In the genomic region with DNA sequence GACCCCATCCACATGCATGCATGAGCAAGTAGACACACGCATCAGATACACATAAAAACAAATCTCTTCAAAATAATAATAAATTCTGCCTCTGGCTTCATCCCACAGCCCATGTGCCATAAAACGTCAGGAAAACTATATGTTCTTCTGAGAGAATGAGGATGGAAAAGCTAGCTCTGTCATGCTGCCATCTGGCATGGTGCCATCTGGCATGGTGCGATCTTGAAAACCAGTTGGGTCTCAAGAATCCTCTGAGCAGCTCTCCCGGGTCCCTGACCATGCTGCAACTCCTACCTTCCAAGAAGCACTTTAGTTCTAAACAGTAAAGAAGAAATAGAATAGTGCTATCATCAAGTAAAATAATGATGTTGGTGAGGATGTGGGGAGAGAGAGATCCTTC, we compare ENCODE assay signal across 15 mouse cellular contexts.
DNase-seq lines count a peak whose midpoint lies in the region; ATAC-seq lines count a peak whose summit lies in the region.
"Had no signal": no experiment of that assay in that cellular context is flagged by ENCODE, and none has a peak within 500 bp of the region (broad histone marks: within the 10 kb centered on the region; RNA-seq: fewer than 3 reads in every experiment).

No protein-coding gene starts in this region.

- ATAC-seq in forebrain, embryonic 14.5 days, result no peak
- ATAC-seq in forebrain, embryonic 15.5 days (replicated peaks), result no peak
- ATAC-seq: forebrain, embryonic 13.5 days; intestine, embryonic 15.5 days had no signal

- H3K4me3 ChIP-seq in forebrain, embryonic 14.5 days (ENCODE audit: low read depth, low read length), result no peak overlapping the region
- no peak overlapping the region for H3K4me3 ChIP-seq in forebrain, embryonic 15.5 days
- H3K4me3 ChIP-seq: forebrain, embryonic 13.5 days; hindbrain, embryonic 12.5 days; intestine, embryonic 15.5 days; lung, embryonic 15.5 days; midbrain, embryonic 10.5 days; neural tube, embryonic 13.5 days had no signal

- H3K27me3 ChIP-seq in forebrain, embryonic 14.5 days (replicated peaks; ENCODE audit: control insufficient read depth, insufficient read depth, low read length), result no peaks in the 10 kb centered on the region
- H3K27me3 ChIP-seq in forebrain, embryonic 15.5 days, result no peaks in the 10 kb centered on the region
- H3K27me3 ChIP-seq: forebrain, embryonic 13.5 days; hindbrain, embryonic 12.5 days; intestine, embryonic 15.5 days; lung, embryonic 15.5 days; neural tube, embryonic 13.5 days had no signal

- H3K4me1 ChIP-seq in forebrain, embryonic 14.5 days (ENCODE audit: control insufficient read depth, insufficient read depth, low read length), result peaks cover 7% of the 10 kb centered on the region; the same call in 1 of the 2 replicates
- H3K4me1 ChIP-seq in forebrain, embryonic 15.5 days, result peaks cover 5% of the 10 kb centered on the region
- H3K4me1 ChIP-seq: hindbrain, embryonic 12.5 days had no signal

- 42% methylated on average over 4 of the region's 4 CpGs for WGBS in forebrain, embryonic 14.5 days
- WGBS in forebrain, embryonic 15.5 days, result 38% methylated on average over 4 of the region's 4 CpGs

- no peak overlapping the region for H3K27ac ChIP-seq in forebrain, embryonic 14.5 days (ENCODE audit: low read depth, low read length)
- no peak overlapping the region for H3K27ac ChIP-seq in forebrain, embryonic 15.5 days (replicated peaks)
- H3K27ac ChIP-seq: forebrain, embryonic 13.5 days; hindbrain, embryonic 12.5 days; intestine, embryonic 15.5 days; lung, embryonic 15.5 days; midbrain, embryonic 10.5 days; neural tube, embryonic 13.5 days had no signal

- H3K4me2 ChIP-seq in forebrain, embryonic 14.5 days (ENCODE audit: low read length), result no peak overlapping the region
- no peak overlapping the region for H3K4me2 ChIP-seq in forebrain, embryonic 15.5 days (replicated peaks)
- H3K4me2 ChIP-seq: forebrain, embryonic 13.5 days; hindbrain, embryonic 12.5 days; intestine, embryonic 15.5 days; lung, embryonic 15.5 days; neural tube, embryonic 13.5 days had no signal

- H3K36me3 ChIP-seq in forebrain, embryonic 14.5 days (ENCODE audit: control insufficient read depth, insufficient read depth, low read length), result no peaks in the 10 kb centered on the region
- H3K36me3 ChIP-seq in forebrain, embryonic 15.5 days, result no peaks in the 10 kb centered on the region
- H3K36me3 ChIP-seq: neural tube, embryonic 13.5 days had no signal

- no peaks in the 10 kb centered on the region for H3K9me3 ChIP-seq in forebrain, embryonic 14.5 days (replicated peaks; ENCODE audit: control insufficient read depth, low read length)
- no peaks in the 10 kb centered on the region for H3K9me3 ChIP-seq in forebrain, embryonic 15.5 days
- H3K9me3 ChIP-seq: intestine, embryonic 15.5 days; lung, embryonic 15.5 days had no signal

- DNase-seq in forebrain, embryonic 14.5 days (ENCODE audit: low spot score), result peak; percentile 60
- peak; percentile 48 for DNase-seq in kidney, postnatal 10 days
- DNase-seq in kidney, adult 8-10 months, result no peak
- DNase-seq in lung, postnatal 10 days, result peak; percentile 46
- DNase-seq in lung, postnatal 25 days (ENCODE audit: low spot score), result no peak
- peak; percentile 47 to 69 for DNase-seq in lung, postnatal 4 days
- DNase-seq in adipocyte (ENCODE audit: low spot score), result no peak
- DNase-seq: right cerebral cortex, postnatal 25 days had no signal

- H3K9ac ChIP-seq in forebrain, embryonic 14.5 days (ENCODE audit: low read length), result no peak overlapping the region
- H3K9ac ChIP-seq in forebrain, embryonic 15.5 days (replicated peaks), result no peak overlapping the region
- H3K9ac ChIP-seq: forebrain, embryonic 13.5 days; hindbrain, embryonic 12.5 days; intestine, embryonic 15.5 days; lung, embryonic 15.5 days; neural tube, embryonic 13.5 days had no signal

Comparison
In these comparisons a context has a peak if more than half of its experiments do, and no peak if none do; other contexts are left out.
1. DNase-seq: peak in forebrain, embryonic 14.5 days (single experiment), kidney, postnatal 10 days (single experiment), lung, postnatal 10 days (single experiment) and lung, postnatal 4 days (2 of 2); none in kidney, adult 8-10 months (0 of 2), lung, postnatal 25 days (single experiment) and adipocyte (single experiment).